Mouse (Mus musculus): ENCODE measurements around the gene Tnrc6b.
"Not testable (repeated sequence)": the region's sequence is repeated elsewhere in the genome, so short reads cannot be mapped to it uniquely, and the experiment has no call there.

Tnrc6b gene

DNA sequence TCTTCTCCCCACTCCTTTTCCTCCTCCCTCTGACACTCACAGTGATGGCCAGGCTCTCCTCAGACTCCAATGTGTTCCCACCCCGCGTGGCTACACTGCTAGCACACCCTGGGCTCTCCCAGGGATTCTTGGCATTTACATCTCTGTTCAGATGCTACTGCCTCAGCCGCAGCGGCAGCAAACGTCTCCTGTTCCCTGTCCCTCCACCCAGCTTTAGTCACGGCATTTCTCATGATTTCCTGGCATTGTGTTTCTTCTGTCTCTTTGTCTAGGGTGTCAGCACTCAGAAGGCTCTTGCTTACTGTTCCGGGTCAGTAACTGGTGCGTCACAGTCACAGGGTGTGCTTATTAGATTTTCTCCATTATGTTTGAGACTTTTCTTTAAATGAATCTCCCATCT lies 138.9 kb downstream of the Tnrc6b start:
- no peak for DNase-seq (ENCODE audit: low spot score)

DNA sequence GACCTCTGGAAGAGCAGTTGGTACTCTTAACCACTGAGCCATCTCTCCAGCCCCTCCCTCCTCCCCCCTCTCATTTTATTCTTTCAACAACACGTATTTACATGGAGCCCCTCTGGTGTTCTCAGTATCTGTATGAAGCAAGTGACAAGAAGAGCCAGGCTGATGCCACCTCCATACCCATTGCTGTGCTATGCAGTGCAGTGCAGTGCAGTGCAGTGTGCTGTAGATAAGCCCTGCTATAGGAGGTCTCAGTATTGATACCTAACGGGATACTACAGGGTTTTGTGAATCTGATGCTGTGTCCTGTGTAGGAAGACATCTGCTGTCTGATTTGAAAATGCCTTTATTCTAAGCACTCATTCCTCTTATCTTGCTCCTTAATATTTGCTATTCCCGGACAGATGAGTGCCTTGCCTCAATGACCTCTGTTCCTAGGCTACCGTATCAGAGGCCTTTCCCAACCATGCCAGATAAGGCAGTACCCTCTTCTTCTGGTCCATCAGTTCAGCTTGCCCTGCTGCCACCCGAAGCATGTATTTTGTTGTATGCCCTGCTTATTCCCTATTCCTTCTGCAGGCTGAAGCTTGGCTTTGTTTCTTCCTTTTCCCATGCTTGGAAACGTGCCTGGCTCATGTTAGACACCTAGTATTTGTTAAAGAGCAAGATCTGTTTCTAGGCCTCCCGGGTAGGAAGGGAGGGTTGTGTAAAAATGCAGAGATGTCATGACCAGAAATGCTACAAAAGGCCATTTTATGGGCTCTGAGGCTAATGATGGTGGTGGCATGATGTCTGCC lies 139.8 kb downstream of the Tnrc6b start:
- DNase-seq (ENCODE audit: low spot score) = no peak

DNA sequence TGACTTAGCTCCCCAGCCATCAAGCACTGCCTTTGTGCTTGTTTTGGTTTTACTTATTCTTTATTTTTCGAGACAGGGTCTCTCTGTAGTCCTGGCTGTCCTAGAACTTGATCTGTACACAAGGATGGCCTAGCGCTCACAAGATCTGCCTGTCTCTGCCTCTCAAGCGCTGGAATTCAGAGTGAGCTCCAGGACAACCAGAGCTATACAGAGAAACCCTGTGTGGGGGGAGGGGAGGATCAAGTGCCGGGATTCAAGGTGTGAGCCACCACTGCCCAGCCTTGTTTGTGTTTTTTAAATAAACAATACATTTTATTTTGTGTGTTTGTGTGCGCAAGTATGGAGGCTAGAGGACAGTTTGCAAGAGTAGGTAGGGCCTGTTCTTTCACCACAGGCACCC lies 141.0 kb downstream of the Tnrc6b start:
- no peak for DNase-seq (ENCODE audit: low spot score)

DNA sequence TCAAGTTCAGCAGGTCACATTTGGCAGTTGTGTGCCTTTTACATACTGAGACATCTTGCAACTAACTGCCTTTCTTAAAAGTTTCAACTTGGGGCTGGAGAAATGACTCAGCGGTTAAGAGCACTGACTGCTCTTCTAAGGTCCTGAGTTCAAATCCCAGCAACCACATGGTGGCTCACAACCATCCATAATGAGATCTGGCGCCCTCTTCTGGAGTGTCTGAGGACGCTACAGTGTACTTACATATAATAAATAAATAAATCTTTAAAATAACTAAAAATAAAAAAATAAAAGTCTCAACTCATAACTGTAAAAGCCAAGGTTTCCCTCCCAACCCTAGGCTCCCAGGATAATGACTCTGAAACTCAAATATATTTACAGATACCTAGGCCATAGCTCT lies 141.4 kb downstream of the Tnrc6b start:
- not testable (repeated sequence) for DNase-seq (ENCODE audit: low spot score)

DNA sequence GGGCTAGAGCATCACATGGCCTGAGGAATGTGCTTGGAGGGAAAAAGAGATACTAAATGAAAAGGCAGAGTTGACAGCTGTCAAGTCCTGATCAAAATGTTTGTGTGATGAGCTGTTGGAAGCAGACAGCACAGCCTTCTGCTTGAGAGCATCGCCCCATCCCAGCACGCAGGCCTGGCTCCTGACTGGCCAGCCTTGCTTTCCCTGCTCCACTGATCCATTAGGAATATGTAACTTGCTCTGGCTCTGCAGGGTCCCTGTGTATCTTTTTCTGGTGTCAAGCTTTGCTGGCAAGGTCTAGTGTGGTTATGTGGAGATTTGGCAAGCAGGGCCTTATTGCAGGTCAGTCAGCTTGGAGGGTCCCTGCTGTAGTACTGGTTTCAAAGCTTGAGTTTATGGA lies 148.3 kb downstream of the Tnrc6b start:
- no peak for DNase-seq (ENCODE audit: low spot score)

DNA sequence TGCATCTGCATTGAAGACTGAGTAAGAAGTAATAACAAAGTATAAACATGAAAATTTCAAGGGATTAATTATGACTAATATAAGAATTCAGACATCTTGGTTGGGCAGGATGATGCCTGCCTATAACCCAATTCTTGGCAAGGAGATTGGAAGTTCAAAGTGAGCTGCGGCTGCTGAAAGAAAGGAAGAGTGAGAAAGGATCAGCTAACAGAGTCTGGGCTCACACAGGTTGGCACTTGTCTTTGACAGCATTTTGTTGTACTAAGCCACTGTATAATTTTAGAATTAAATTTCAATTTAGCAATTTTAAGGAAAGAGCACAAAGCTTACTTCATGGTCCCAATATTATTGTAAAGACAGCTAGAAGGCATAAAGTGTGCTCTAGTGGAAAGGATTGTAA lies 150.2 kb downstream of the Tnrc6b start:
- no peak for DNase-seq (ENCODE audit: low spot score)

- no peak for DNase-seq (ENCODE audit: low spot score)
These were observed 150.9 kb downstream of the Tnrc6b start for GRCm38 (mm10) chr15:80862027-80862426.

GRCm38 (mm10) chr15:80868603-80869002 lies 157.5 kb downstream of the Tnrc6b start:
- DNase-seq (ENCODE audit: low spot score) = not testable (repeated sequence)

DNA sequence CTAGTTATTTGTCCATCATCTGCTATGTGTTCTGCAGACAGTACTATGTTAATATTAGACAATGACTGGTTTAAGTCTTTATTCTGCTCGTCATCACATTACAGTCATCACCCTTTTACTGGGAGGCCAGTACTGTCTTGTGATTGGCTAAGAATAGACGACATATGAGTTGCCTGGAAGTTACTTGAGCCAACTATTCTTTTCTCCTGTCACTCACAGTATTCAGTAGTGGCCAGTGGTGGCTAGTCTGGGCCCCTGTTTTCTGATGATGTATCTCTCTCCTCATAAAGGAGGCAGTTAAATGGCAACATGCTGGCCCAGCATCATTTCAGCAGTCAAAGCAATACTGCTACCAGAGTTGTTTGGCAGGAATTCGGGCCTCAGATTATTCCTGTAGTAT lies 163.6 kb downstream of the Tnrc6b start:
- no peak for DNase-seq (ENCODE audit: low spot score)

DNA sequence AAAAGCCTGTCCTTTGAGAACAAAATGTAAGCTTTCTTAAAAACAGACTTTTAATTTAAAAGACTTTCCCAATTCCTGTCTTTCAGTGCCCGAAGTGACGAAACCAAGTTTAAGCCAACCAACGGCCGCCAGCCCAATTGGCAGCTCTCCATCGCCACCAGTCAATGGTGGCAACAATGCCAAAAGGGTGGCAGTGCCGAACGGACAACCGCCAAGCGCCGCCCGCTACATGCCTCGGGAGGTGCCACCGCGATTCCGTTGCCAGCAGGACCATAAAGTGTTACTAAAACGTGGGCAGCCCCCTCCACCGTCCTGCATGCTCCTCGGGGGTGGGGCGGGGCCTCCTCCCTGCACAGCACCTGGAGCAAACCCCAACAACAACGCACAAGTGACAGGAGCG lies 165.1 kb downstream of the Tnrc6b start:
- no peak for DNase-seq (ENCODE audit: low spot score)

DNA sequence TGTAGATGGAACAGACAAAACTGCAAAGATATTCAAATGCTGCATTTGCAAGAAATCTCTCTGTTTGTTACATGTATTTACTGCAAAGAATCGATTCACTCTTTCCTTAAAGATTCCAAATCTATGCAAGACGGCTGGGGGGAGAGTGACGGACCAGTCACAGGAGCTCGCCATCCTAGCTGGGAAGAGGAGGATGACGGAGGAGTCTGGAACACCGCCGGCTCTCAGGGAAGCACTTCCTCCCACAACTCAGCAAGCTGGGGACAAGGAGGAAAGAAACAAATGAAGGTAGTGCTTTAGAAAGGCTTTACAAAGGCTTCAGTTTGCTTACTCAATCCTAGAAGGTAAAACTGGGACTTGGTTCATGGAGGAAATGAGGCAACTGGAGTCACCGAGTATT lies 173.0 kb downstream of the Tnrc6b start:
- DNase-seq (ENCODE audit: low spot score) = no peak

DNA sequence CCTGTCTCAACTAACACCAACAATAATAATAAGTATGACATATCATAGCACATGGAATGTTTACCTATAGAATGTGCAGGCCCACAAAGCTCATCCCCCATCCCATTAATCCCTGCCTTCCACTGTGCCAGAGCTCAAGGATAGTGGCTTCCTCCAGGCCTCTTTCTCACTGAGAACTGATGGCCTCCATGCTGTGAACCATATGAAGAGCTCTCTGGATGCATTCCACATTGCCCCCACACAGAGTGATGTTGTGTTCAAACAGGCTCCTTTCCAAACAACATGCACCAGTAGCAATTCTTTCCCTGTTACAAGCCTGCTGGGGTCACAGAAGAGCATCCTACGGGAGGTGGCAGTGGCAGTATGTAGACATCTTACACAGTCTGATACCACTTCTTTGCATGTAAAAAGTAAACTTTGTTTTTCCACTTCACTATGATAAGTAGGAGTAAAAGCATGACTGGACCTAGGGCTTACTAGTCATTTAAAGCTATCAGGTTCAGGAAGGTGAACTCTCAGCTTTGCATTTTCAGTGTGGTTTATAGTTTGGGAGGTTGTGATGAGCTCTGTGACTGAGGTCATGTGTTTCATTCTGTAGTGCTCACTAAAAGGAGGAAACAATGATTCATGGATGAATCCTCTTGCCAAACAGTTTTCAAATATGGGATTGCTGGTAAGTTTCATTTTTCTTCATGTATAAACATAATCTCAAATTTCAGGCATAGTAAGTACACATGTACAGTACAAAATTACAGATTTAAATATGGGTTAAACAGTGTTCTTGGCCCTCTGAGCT lies 175.4 kb downstream of the Tnrc6b start:
- no peak for DNase-seq (ENCODE audit: low spot score)

GRCm38 (mm10) chr15:80892341-80892740 lies 181.2 kb downstream of the Tnrc6b start:
- DNase-seq (ENCODE audit: low spot score) = no peak

- no peak for DNase-seq (ENCODE audit: low spot score)
These were observed 185.6 kb downstream of the Tnrc6b start for GRCm38 (mm10) chr15:80896741-80897140.

DNA sequence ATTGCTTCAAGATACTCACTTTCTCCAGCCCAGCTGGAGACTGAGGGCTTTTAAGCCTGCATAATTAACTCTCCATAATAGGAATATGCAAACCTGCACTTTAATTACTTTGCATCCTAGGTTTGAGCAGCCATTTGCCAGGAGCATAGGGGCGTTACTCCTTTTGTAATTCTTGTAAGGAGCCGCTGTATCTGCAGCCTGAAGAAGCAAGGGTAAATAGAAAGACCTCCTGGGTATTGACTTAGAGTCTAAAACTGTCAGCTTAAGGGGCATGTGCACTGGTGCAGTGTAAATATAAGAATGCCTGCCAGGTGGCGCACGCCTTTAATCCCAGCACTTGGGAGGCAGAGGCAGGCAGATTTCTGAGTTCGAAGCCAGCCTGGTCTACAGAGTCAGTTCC lies 186.8 kb downstream of the Tnrc6b start:
- no peak for DNase-seq (ENCODE audit: low spot score)

DNA sequence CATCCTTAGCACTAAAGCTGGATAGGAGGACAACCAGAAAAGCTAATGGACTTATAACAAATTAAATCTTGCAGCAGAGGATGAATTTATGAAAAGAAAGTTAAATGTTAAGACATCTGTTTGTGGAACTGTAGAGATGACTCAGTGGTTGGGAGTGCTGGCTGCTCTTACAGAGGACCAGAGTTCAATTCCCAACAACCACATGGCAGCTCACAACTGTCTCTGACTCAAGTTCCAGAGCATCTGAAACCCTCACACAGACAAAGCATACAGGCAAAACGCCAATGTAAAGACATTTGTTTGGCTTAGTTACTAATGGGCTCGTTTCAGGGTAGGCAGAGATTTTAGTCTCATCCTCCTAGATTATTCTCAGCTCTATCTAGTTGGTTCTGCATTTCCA lies 188.7 kb downstream of the Tnrc6b start:
- no peak for DNase-seq (ENCODE audit: low spot score)

DNA sequence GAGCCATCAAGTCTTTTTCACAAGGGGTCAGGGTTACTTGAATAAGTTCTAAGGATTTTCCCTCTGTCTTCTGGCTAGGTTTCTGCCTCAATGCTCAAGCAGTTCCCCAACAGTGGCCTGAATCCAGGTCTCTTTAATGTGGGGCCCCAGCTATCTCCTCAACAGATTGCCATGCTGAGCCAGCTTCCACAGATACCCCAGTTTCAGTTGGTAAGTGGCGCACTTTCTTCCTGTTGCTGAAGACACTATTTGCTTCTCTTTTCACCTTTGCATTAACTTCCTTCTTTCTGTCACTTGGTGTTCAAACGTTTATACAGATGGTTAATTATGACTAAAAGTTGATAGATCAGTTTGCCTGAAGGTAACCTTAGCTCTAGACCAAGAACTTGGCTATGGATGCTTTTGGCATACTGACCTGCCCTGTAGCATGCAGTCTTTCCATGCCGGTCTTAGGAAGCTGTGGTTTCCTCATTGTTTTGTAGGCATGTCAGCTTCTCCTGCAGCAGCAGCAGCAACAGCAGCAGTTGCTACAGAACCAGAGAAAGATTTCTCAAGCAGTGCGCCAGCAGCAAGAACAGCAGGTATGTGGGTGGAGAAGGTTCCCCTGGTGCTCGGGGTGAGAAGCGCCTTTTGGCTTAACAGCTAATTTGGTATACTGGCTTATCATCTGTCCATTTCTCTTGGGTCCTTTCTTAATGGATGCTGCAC lies 190.8 kb downstream of the Tnrc6b start:
- no peak for DNase-seq (ENCODE audit: low spot score)

GRCm38 (mm10) chr15:80904776-80905175 lies 193.7 kb downstream of the Tnrc6b start:
- DNase-seq (ENCODE audit: low spot score) = not testable (repeated sequence)

- no peak for DNase-seq (ENCODE audit: low spot score)
These were observed 199.1 kb downstream of the Tnrc6b start for GRCm38 (mm10) chr15:80910183-80910582.

- no peak for DNase-seq (ENCODE audit: low spot score)
These were observed 199.8 kb downstream of the Tnrc6b start for GRCm38 (mm10) chr15:80910790-80911531.

- no peak for DNase-seq (ENCODE audit: low spot score)
These were observed 201.1 kb downstream of the Tnrc6b start for GRCm38 (mm10) chr15:80912175-80912574.

DNA sequence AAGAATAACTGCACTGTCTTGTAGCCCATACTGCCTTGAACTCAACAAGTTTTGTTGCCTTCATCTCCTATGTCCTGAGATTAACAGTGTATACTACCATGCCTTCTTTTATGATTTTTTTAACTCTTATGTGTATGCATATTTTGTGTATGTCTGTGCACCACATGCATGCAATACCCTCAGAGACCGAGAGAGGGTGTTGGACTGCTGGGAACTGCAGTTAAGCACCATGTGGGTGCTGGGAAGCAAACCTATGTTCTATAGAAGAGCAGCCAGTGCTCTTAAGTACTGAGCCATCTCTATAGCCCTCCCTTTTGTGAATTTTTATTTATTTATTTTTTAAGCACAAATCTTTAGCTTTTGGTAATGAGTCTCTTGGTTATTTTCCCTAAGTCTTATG lies 202.7 kb downstream of the Tnrc6b start:
- no peak for DNase-seq (ENCODE audit: low spot score)
